Mouse (Mus musculus): ENCODE measurements around the gene Olfr1467.

Olfr1467 gene

DNA sequence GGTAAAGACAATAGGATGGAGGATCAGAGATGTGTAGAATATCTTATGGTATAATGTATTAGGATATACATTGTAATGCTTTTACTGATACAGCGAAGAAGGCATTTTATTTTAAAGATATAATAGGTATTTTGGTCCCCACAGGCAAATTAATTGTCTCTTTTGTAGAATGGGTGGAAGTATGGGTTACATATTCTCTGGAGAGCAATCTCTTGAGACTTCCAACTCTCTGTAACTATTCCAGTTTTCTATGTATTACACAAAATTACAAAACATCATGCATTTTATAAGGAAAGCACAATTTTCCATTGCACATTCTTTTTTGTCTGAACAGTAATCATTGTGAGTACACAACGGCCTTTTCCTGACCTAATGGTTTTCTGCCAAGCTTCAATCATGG is at the start of gene Olfr1467:
TSS of gene Olfr1467 (plus strand) at position 301 of the 400 bp plus-strand sequence.
- DNase-seq (ENCODE audit: low read depth): no peak

- no peak for DNase-seq (ENCODE audit: low read depth)
Observed at GRCm38 (mm10) chr19:13315441-13315840, 46.6 kb upstream of the Olfr1467 start, which contains the start of gene Olfr1465. Gene Olfr1465, minus strand, starts transcription at chr19:13315541.

DNA sequence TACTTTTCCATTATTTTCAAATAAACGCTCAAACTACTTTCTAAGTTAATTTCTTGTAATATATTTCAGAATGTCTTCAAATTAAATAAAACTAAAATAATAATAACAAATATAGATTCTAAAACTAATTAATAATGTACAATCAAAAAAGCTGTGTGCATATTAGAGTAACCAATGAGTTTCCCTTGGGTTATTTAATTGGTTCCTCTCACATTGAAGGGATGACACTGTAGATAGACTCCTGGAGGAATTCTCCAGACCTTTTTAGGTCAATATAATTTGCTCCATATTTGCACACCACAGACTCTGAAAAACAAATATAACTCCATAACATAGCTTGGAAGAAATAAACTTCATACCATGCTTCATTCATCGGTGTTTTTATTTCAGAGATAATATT is 23.5 kb upstream of the Olfr1467 start, which contains the start of gene Olfr1466:
TSS of gene Olfr1466 (plus strand) at position 301 of the 400 bp plus-strand sequence.
- no peak for DNase-seq (ENCODE audit: low read depth)

DNA sequence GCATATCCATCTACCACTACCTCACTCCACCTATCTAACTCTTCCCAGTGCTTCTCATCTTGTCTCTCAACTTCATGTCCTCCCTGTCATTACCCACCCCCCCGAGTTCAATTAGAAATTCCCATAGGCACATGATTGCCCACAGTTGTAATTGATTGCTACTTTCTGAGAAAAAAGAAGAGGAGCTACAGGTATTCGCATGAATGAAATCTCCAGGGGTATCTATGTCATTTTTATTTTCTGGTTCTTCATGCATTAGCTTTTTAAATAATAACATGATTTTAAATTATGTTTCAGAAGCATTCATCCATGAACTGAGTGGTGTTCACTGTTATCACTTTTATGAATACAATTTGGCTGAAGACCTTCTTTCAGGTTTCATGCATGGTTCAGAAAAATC is 45.5 kb downstream of the Olfr1467 start, which contains the start of gene Olfr1469:
TSS of gene Olfr1469 (plus strand) at position 301 of the 400 bp plus-strand sequence.
- DNase-seq (ENCODE audit: low read depth): no peak
